Mouse (Mus musculus) midbrain, embryonic 10.5 days (tissue): ENCODE data around the gene Rrn3. TPM values are rescaled to one million over a fixed set of nuclear protein-coding genes. Genes with fewer than 3 reads are reported as not detected.
"Not testable (repeated sequence)": the region's sequence is repeated elsewhere in the genome, so short reads cannot be mapped to it uniquely, and the experiment has no call there.

ENCODE experiments used
- DNase-seq: peaks from one replicate; pipeline ENCODE4 v3.0.0-alpha.2; 2017; ENCODE audit warnings: low spot score
- H3K27ac ChIP-seq: fragments of 300-500 bp; sonication (generic); replicated peaks from 2 replicates; pipeline ENCODE4 v1.5.1; 2016; ENCODE audit warnings: mild to moderate bottlenecking
- H3K27me3 ChIP-seq: fragments of 300-500 bp; sonication (generic); 2 replicates; pipeline ENCODE4 v1.6.1; 2016; ENCODE audit warnings: low read depth, mild to moderate bottlenecking; ENCODE audit not compliant: poor library complexity, severe bottlenecking
- H3K36me3 ChIP-seq: fragments of 300-500 bp; sonication (generic); 2 replicates; pipeline ENCODE4 v1.6.1; 2016; ENCODE audit warnings: mild to moderate bottlenecking, moderate library complexity
- H3K4me1 ChIP-seq: fragments of 300-500 bp; sonication (generic); 2 replicates; pipeline ENCODE4 v1.6.1; 2016
- H3K4me3 ChIP-seq: fragments of 300-500 bp; sonication (generic); 2 replicates; pipeline ENCODE4 v1.5.1; 2016; ENCODE audit warnings: mild to moderate bottlenecking, moderate library complexity
- H3K9me3 ChIP-seq: fragments of 300-500 bp; sonication (generic); replicated peaks from 2 replicates; pipeline ENCODE4 v1.6.1; 2016; ENCODE audit warnings: mild to moderate bottlenecking
- WGBS: fragments of 180-500 bp; shearing (Covaris S2); methylation state at CpG from one replicate; pipeline ENCODE4 v1.1.7; 2016; 5-methylcytosine and 5-hydroxymethylcytosine counted together
- polyA plus RNA-seq: library from polyadenylated mRNA; unstranded; fragments of >200 nt; fragmentation: Nextera tagmentation; extraction: Ambion mirVana; gene quantifications from 2 replicates; pipeline ENCODE4 v1.2.1, GENCODE M21; 2016

The Rrn3 gene
- polyA plus RNA-seq: 101 and 114 TPM in 2 replicates

GRCm38 (mm10) chr16:13780353-13781036 is at the start of gene Rrn3:
TSS of gene Rrn3 (plus strand) at chr16:13780708.
- Histone ChIP-seq H3K9me3 (peaks cover 11% of the 10 kb centered on the region), H3K4me1 (peaks cover 18% of the 10 kb centered on the region), H3K27me3 (no peaks in the 10 kb centered on the region), H3K27ac (peak within 1 kb of the TSS; percentile 93), H3K36me3 (peaks cover 43% of the 10 kb centered on the region), H3K4me3 (peak within 1 kb of the TSS; percentile 78)
- under 1% methylated on average over 57 of the region's 57 CpGs for WGBS
- DNase-seq: peak; percentile 90

- DNase-seq: no peak
- H3K27me3 ChIP-seq: peaks cover 9% of the 10 kb centered on the region; the same call in 1 of the 2 replicates
- H3K36me3 ChIP-seq: no peaks in the 10 kb centered on the region
- H3K9me3 ChIP-seq: no peaks in the 10 kb centered on the region
- H3K27ac ChIP-seq: no peak overlapping the region
- no peak overlapping the region for H3K4me3 ChIP-seq
- WGBS: 90% methylated on average over 3 of the region's 3 CpGs
- peaks cover 9% of the 10 kb centered on the region for H3K4me1 ChIP-seq
Observed at GRCm38 (mm10) chr16:13732786-13733185, 47.7 kb upstream of the Rrn3 start.

GRCm38 (mm10) chr16:13733518-13734137 is 46.9 kb upstream of the Rrn3 start:
- Histone ChIP-seq H3K9me3 (no peaks in the 10 kb centered on the region), H3K4me1 (peaks cover 9% of the 10 kb centered on the region), H3K4me3 (no peak overlapping the region), H3K27me3 (peaks cover 9% of the 10 kb centered on the region; the same call in 1 of the 2 replicates), H3K36me3 (no peaks in the 10 kb centered on the region), H3K27ac (no peak overlapping the region)
- peak; percentile 67 for DNase-seq
- WGBS: 27% methylated on average over 9 of the region's 9 CpGs

GRCm38 (mm10) chr16:13735977-13736376 is 44.5 kb upstream of the Rrn3 start:
- H3K27ac ChIP-seq: no peak overlapping the region
- H3K9me3 ChIP-seq: no peaks in the 10 kb centered on the region
- H3K36me3 ChIP-seq: no peaks in the 10 kb centered on the region
- no peak overlapping the region for H3K4me3 ChIP-seq
- H3K27me3 ChIP-seq: no peaks in the 10 kb centered on the region
- H3K4me1 ChIP-seq: peaks cover under 1% of the 10 kb centered on the region
- WGBS: 92% methylated on average over 8 of the region's 8 CpGs
- no peak for DNase-seq

GRCm38 (mm10) chr16:13739044-13739443 is 41.5 kb upstream of the Rrn3 start:
- H3K4me1 ChIP-seq, H3K27ac ChIP-seq, DNase-seq, H3K27me3 ChIP-seq, H3K4me3 ChIP-seq, H3K36me3 ChIP-seq, H3K9me3 ChIP-seq: not testable (repeated sequence)
- WGBS: 66% methylated on average over 4 of the region's 4 CpGs

GRCm38 (mm10) chr16:13740844-13741243 is 39.7 kb upstream of the Rrn3 start:
- Histone ChIP-seq H3K27me3 (no peaks in the 10 kb centered on the region), H3K36me3 (no peaks in the 10 kb centered on the region), H3K4me3 (no peak overlapping the region), H3K4me1 (no peaks in the 10 kb centered on the region), H3K27ac (no peak overlapping the region), H3K9me3 (no peaks in the 10 kb centered on the region)
- WGBS: 76% methylated on average over 2 of the region's 2 CpGs
- DNase-seq: no peak

GRCm38 (mm10) chr16:13747708-13748107 is 32.8 kb upstream of the Rrn3 start:
- 95% methylated on average over 8 of the region's 8 CpGs for WGBS
- Histone ChIP-seq H3K4me1 (peaks cover 5% of the 10 kb centered on the region), H3K4me3 (no peak overlapping the region)

GRCm38 (mm10) chr16:13748124-13748523 is 32.4 kb upstream of the Rrn3 start:
- 71% methylated on average over 3 of the region's 3 CpGs for WGBS

More at GRCm38 (mm10) chr16:13747708-13748107, 32.8 kb upstream of the Rrn3 start:
- Histone ChIP-seq H3K27ac (no peak overlapping the region), H3K36me3 (no peaks in the 10 kb centered on the region), H3K27me3 (no peaks in the 10 kb centered on the region), H3K9me3 (no peaks in the 10 kb centered on the region)
- DNase-seq: no peak

GRCm38 (mm10) chr16:13748813-13749212 is 31.7 kb upstream of the Rrn3 start:
- not testable (repeated sequence) for H3K4me1 ChIP-seq, H3K9me3 ChIP-seq, H3K27me3 ChIP-seq, H3K36me3 ChIP-seq, H3K27ac ChIP-seq, H3K4me3 ChIP-seq, DNase-seq
- 17% methylated on average over 10 of the region's 10 CpGs for WGBS

More at GRCm38 (mm10) chr16:13748124-13748523, 32.4 kb upstream of the Rrn3 start:
- H3K36me3 ChIP-seq: no peaks in the 10 kb centered on the region
- peaks cover 5% of the 10 kb centered on the region for H3K4me1 ChIP-seq
- no peak overlapping the region for H3K4me3 ChIP-seq
- DNase-seq: no peak
- H3K27ac ChIP-seq: no peak overlapping the region
- no peaks in the 10 kb centered on the region for H3K9me3 ChIP-seq
- H3K27me3 ChIP-seq: no peaks in the 10 kb centered on the region

- H3K36me3 ChIP-seq: no peaks in the 10 kb centered on the region
- no peak for DNase-seq
- WGBS: 40% methylated on average over 5 of the region's 5 CpGs
Observed at GRCm38 (mm10) chr16:13749306-13749705, 31.2 kb upstream of the Rrn3 start.

GRCm38 (mm10) chr16:13749981-13750380 is 30.5 kb upstream of the Rrn3 start:
- Histone ChIP-seq H3K4me1 (peaks cover 12% of the 10 kb centered on the region), H3K27me3 (0 out of 2 replicates have a peak, but pooled peaks cover under 1% of the 10 kb centered on the region), H3K27ac (no peak overlapping the region), H3K36me3 (no peaks in the 10 kb centered on the region), H3K4me3 (no peak overlapping the region), H3K9me3 (no peaks in the 10 kb centered on the region)
- DNase-seq: no peak
- WGBS: 51% methylated on average over 3 of the region's 3 CpGs

More at GRCm38 (mm10) chr16:13749306-13749705, 31.2 kb upstream of the Rrn3 start:
- Histone ChIP-seq H3K27ac (no peak overlapping the region), H3K9me3 (no peaks in the 10 kb centered on the region), H3K4me1 (peaks cover 5% of the 10 kb centered on the region), H3K4me3 (no peak overlapping the region), H3K27me3 (no peaks in the 10 kb centered on the region)

GRCm38 (mm10) chr16:13750626-13751025 is 29.9 kb upstream of the Rrn3 start:
- H3K27me3 ChIP-seq: 0 out of 2 replicates have a peak, but pooled peaks cover 4% of the 10 kb centered on the region
- H3K4me3 ChIP-seq: no peak overlapping the region
- no peaks in the 10 kb centered on the region for H3K36me3 ChIP-seq
- H3K27ac ChIP-seq: no peak overlapping the region
- H3K9me3 ChIP-seq: no peaks in the 10 kb centered on the region
- peaks cover 13% of the 10 kb centered on the region for H3K4me1 ChIP-seq
- 95% methylated on average over 13 of the region's 13 CpGs for WGBS
- no peak for DNase-seq

GRCm38 (mm10) chr16:13753986-13754385 is 26.5 kb upstream of the Rrn3 start:
- WGBS: 83% methylated on average over 8 of the region's 8 CpGs
- H3K36me3 ChIP-seq: no peaks in the 10 kb centered on the region
- peaks cover 12% of the 10 kb centered on the region for H3K27me3 ChIP-seq
- DNase-seq: no peak
- peak overlapping the region; percentile 75 for H3K4me3 ChIP-seq
- H3K9me3 ChIP-seq: no peaks in the 10 kb centered on the region
- H3K4me1 ChIP-seq: peaks cover 9% of the 10 kb centered on the region
- H3K27ac ChIP-seq: 0 out of 2 replicates have a peak overlapping the region, but pooled peaks have one; percentile 82
